Mouse (Mus musculus) MEL (cell line): Measurements from ENCODE around the gene Shmt2. TPM values are rescaled to one million over a fixed set of nuclear protein-coding genes. Genes with fewer than 3 reads are reported as not detected.

Experiments
- DNase-seq: peaks from one replicate; pipeline ENCODE4 v3.0.0; 2011; ENCODE audit warnings: low read depth, low spot score
- H3K27ac ChIP-seq: 2 replicates; pipeline ENCODE4 v1.5.1; 2012; ENCODE audit warnings: low read depth, mild to moderate bottlenecking, control low read depth, low read length, moderate library complexity; ENCODE audit not compliant: control insufficient read depth
- H3K27me3 ChIP-seq, 2 experiments: fragments of 150-350 bp in 1 of 2; sonication (generic) in 1 of 2; 2 replicates each; pipeline ENCODE4 v1.6.1; 2012; ENCODE audit warnings: low read length in 2 of 2, mild to moderate bottlenecking in 2 of 2, improper control_type of control experiment in 1 of 2, moderate library complexity in 1 of 2; ENCODE audit not compliant: insufficient read depth in 2 of 2, control insufficient read depth in 1 of 2
- H3K36me3 ChIP-seq, 2 experiments: 2 replicates each; pipeline ENCODE4 v1.6.1; 2012 to 2014; ENCODE audit warnings: low read length in 2 of 2, improper control_type of control experiment in 1 of 2, inconsistent platforms in 1 of 2, mild to moderate bottlenecking in 1 of 2; ENCODE audit not compliant: insufficient read depth in 2 of 2, control insufficient read depth in 1 of 2
- H3K4me1 ChIP-seq, 2 experiments: fragments of 150-350 bp in 1 of 2; sonication (generic) in 1 of 2; 2 replicates each; pipeline ENCODE4 v1.6.1; 2012; ENCODE audit warnings: low read length in 2 of 2, improper control_type of control experiment in 1 of 2, mild to moderate bottlenecking in 1 of 2; ENCODE audit not compliant: insufficient read depth in 2 of 2, control insufficient read depth in 1 of 2
- H3K4me3 ChIP-seq, 2 experiments: fragments of 150-350 bp in 1 of 2; sonication (generic) in 1 of 2; 2 replicates each; pipeline ENCODE4 v1.5.1; 2012; ENCODE audit warnings: low read depth in 2 of 2, low read length in 2 of 2, mild to moderate bottlenecking in 2 of 2, moderate library complexity in 2 of 2, control low read depth in 1 of 2, improper control_type of control experiment in 1 of 2; ENCODE audit not compliant: control insufficient read depth in 1 of 2, insufficient read depth in 1 of 2
- H3K79me2 ChIP-seq: 2 replicates; pipeline ENCODE4 v1.6.1; 2012; ENCODE audit warnings: mild to moderate bottlenecking, low read length, moderate library complexity; ENCODE audit not compliant: control insufficient read depth, poor library complexity, insufficient read depth
- H3K9ac ChIP-seq: 2 replicates; pipeline ENCODE4 v1.6.1; 2012; ENCODE audit warnings: low read depth, mild to moderate bottlenecking, control low read depth, low read length, moderate library complexity; ENCODE audit not compliant: control insufficient read depth, poor library complexity, severe bottlenecking
- H3K9me3 ChIP-seq: fragments of 150-350 bp; sonication (generic); replicated peaks from 2 replicates; pipeline ENCODE4 v1.6.1; 2012; ENCODE audit warnings: mild to moderate bottlenecking, low read length, improper control_type of control experiment, moderate library complexity; ENCODE audit not compliant: insufficient read depth
- BHLHE40 ChIP-seq: IDR thresholded peaks from 2 replicates; pipeline ENCODE4 v1.6.1; 2012; ENCODE audit warnings: low read depth, mild to moderate bottlenecking, inconsistent platforms, low read length, improper control_type of control experiment, borderline replicate concordance
- HCFC1 ChIP-seq: IDR thresholded peaks from 2 replicates; pipeline ENCODE4 v1.6.1; 2012; ENCODE audit warnings: low read depth, mild to moderate bottlenecking, inconsistent platforms, low read length, improper control_type of control experiment, moderate library complexity
- JUND ChIP-seq: IDR thresholded peaks from 2 replicates; pipeline ENCODE4 v1.6.1; 2011; ENCODE audit warnings: low read depth, mild to moderate bottlenecking, improper control_type of control experiment, low read length
- MAX ChIP-seq: IDR thresholded peaks from 2 replicates; pipeline ENCODE4 v1.6.1; 2011; ENCODE audit warnings: low read length, improper control_type of control experiment
- MXI1 ChIP-seq: IDR thresholded peaks from 2 replicates; pipeline ENCODE4 v1.6.1; 2011; ENCODE audit warnings: mild to moderate bottlenecking, low read depth, low read length, improper control_type of control experiment
- NELFE ChIP-seq: IDR thresholded peaks from 2 replicates; pipeline ENCODE4 v1.6.1; 2011; ENCODE audit warnings: low read depth, low read length, improper control_type of control experiment
- NRF1 ChIP-seq: IDR thresholded peaks from 2 replicates; pipeline ENCODE4 v1.6.1; 2014; ENCODE audit warnings: low read depth, mild to moderate bottlenecking, inconsistent platforms, low read length, improper control_type of control experiment, moderate library complexity; ENCODE audit not compliant: poor library complexity, insufficient read depth, severe bottlenecking
- POLR2A ChIP-seq, 2 experiments: IDR thresholded peaks; 2 replicates each; pipeline ENCODE4 v1.6.1; 2011 to 2012; ENCODE audit warnings: low read length in 2 of 2, mild to moderate bottlenecking in 2 of 2, control low read depth in 1 of 2, improper control_type of control experiment in 1 of 2, low read depth in 1 of 2, moderate library complexity in 1 of 2; ENCODE audit not compliant: control insufficient read depth in 1 of 2, insufficient read depth in 1 of 2, poor library complexity in 1 of 2
- POLR2AphosphoS2 ChIP-seq: IDR thresholded peaks from 2 replicates; pipeline ENCODE4 v1.6.1; 2011; ENCODE audit warnings: low read length, improper control_type of control experiment
- SIN3A ChIP-seq: IDR thresholded peaks from 2 replicates; pipeline ENCODE4 v1.6.1; 2012; ENCODE audit warnings: low read length, improper control_type of control experiment, inconsistent platforms
- TCF12 ChIP-seq: IDR thresholded peaks from 2 replicates; pipeline ENCODE4 v1.6.1; 2014; ENCODE audit warnings: low read depth, mild to moderate bottlenecking, inconsistent platforms, low read length, improper control_type of control experiment, moderate library complexity
- UBTF ChIP-seq: IDR thresholded peaks from 2 replicates; pipeline ENCODE4 v1.6.1; 2012; ENCODE audit warnings: low read depth, mild to moderate bottlenecking, inconsistent platforms, low read length, improper control_type of control experiment, moderate library complexity, borderline replicate concordance; ENCODE audit not compliant: insufficient read depth
- USF2 ChIP-seq, 2 experiments: IDR thresholded peaks; 2 replicates each; pipeline ENCODE4 v1.6.1; 2011 to 2012; ENCODE audit warnings: improper control_type of control experiment in 2 of 2, low read length in 2 of 2, borderline replicate concordance in 1 of 2, inconsistent platforms in 1 of 2, low read depth in 1 of 2, mild to moderate bottlenecking in 1 of 2; ENCODE audit not compliant: insufficient read depth in 1 of 2
- ZC3H11A ChIP-seq: IDR thresholded peaks from 2 replicates; pipeline ENCODE4 v1.6.1; 2012; ENCODE audit warnings: low read depth, mild to moderate bottlenecking, inconsistent platforms, low read length, improper control_type of control experiment
- ZMIZ1 ChIP-seq: IDR thresholded peaks from 2 replicates; pipeline ENCODE4 v1.6.1; 2012; ENCODE audit warnings: low read depth, mild to moderate bottlenecking, inconsistent platforms, low read length, improper control_type of control experiment, moderate library complexity
- polyA plus RNA-seq, 2 experiments: library from polyadenylated mRNA; stranded (reverse) in 1 of 2; unstranded in 1 of 2; fragments of >175 nt in 1 of 2; fragments of >200 nt in 1 of 2; gene quantifications; 2 replicates each; pipeline versions ENCODE4 v1.2.1 to v1.2.4; 2012; ENCODE audit warnings: low replicate concordance in 2 of 2, low read depth in 1 of 2; ENCODE audit not compliant: insufficient read length in 2 of 2, insufficient read depth in 1 of 2, missing spikeins in 1 of 2
- total RNA-seq: library from RNA; depleted of rRNA; stranded (reverse); fragments of 300-350 nt; gene quantifications from 2 replicates; pipeline ENCODE4 v1.2.3, GENCODE M21; 2012

Gene Shmt2
- total and polyA plus RNA-seq, 3 experiments: 242 to 582 (median 263) TPM

- Histone ChIP-seq H3K4me3 (no peak overlapping the region; a peak in 1 of 4 replicates), H3K9ac (peak overlapping the region; percentile 26; the same call in 1 of the 2 replicates), H3K27ac (peak overlapping the region; percentile 36)
Measured at GRCm38 (mm10) chr10:127515983-127516459, 6.2 kb downstream of the Shmt2 start.

GRCm38 (mm10) chr10:127515271-127515982 lies 6.8 kb downstream of the Shmt2 start:
- Histone ChIP-seq H3K27ac (peak overlapping the region; percentile 83; the same call in 1 of the 2 replicates), H3K9me3 (no peaks in the 10 kb centered on the region), H3K79me2 (peaks cover 12% of the 10 kb centered on the region), H3K4me1 (peaks cover 0 to 41% of the 10 kb centered on the region in 2 experiments; a peak in 3 of 4 replicates), H3K36me3 (peaks cover 0 to 17% of the 10 kb centered on the region in 2 experiments; a peak in 3 of 4 replicates), H3K4me3 (peak overlapping the region; percentile 14 to 56; a peak in 2 of 4 replicates), H3K27me3 (no peaks in the 10 kb centered on the region), H3K9ac (peak overlapping the region; percentile 65)
- TF ChIP-seq POLR2A (IDR thresholded peaks at IDR 0.05; ENCODE audit: control insufficient read depth in 1 of 2, insufficient read depth in 1 of 2, low read depth in 1 of 2, low read length in 2 of 2, poor library complexity in 1 of 2) (peak; percentile 9 to 48; a peak in 2 of 4 replicates), UBTF (no peak), MXI1 (peak; percentile 55; the same call in 1 of the 2 replicates), TCF12 (no peak), USF2 (IDR thresholded peaks at IDR 0.05; ENCODE audit: borderline replicate concordance in 1 of 2, insufficient read depth in 1 of 2, low read depth in 1 of 2, low read length in 2 of 2) (no peak), JUND (no peak), NRF1 (no peak), NELFE (peak; percentile 22; the same call in 1 of the 2 replicates), BHLHE40 (no peak), SIN3A (0 out of 2 replicates have a peak, but pooled peaks have one; percentile 43), ZMIZ1 (no peak; the same call in 1 of the 2 replicates), POLR2AphosphoS2 (peak; percentile 76; the same call in 1 of the 2 replicates)
- no peak for DNase-seq

More at GRCm38 (mm10) chr10:127515983-127516459, 6.2 kb downstream of the Shmt2 start:
- Histone ChIP-seq H3K9me3 (no peaks in the 10 kb centered on the region), H3K79me2 (peaks cover 17% of the 10 kb centered on the region), H3K4me1 (peaks cover 0 to 41% of the 10 kb centered on the region in 2 experiments; a peak in 3 of 4 replicates), H3K36me3 (peaks cover 0 to 17% of the 10 kb centered on the region in 2 experiments; a peak in 3 of 4 replicates), H3K27me3 (no peaks in the 10 kb centered on the region)
- no peak for TF ChIP-seq MAX
- peak in 1 of 2 experiments; percentile 9; a peak in 1 of 4 replicates for TF ChIP-seq POLR2A (IDR thresholded peaks at IDR 0.05; ENCODE audit: control insufficient read depth in 1 of 2, insufficient read depth in 1 of 2, low read depth in 1 of 2, low read length in 2 of 2, poor library complexity in 1 of 2)
- no peak for TF ChIP-seq HCFC1
- no peak for TF ChIP-seq ZC3H11A
- DNase-seq: peak; percentile 54
